Mouse (Mus musculus) kidney, embryonic 15.5 days (tissue): ENCODE results near the gene Arap1. TPM values are rescaled to one million over a fixed set of nuclear protein-coding genes. Genes with fewer than 3 reads are reported as not detected.

Experiments
- ATAC-seq: fragments of 200-750 bp; cut with Nextera tagmentation; replicated peaks from 2 replicates; pipeline ENCODE4 v1.8.0; 2017; ENCODE audit warnings: moderate TSS enrichment; ENCODE audit not compliant: low FRiP score
- H3K27ac ChIP-seq: fragments of 300-500 bp; sonication (generic); 2 replicates; pipeline ENCODE4 v1.5.1; 2015; ENCODE audit warnings: mild to moderate bottlenecking, inconsistent platforms
- H3K27me3 ChIP-seq: fragments of 300-500 bp; sonication (generic); 2 replicates; pipeline ENCODE4 v1.6.1; 2015; ENCODE audit warnings: inconsistent platforms
- H3K36me3 ChIP-seq: fragments of 300-500 bp; sonication (generic); 2 replicates; pipeline ENCODE4 v1.6.1; 2015; ENCODE audit warnings: inconsistent platforms
- H3K4me1 ChIP-seq: fragments of 300-500 bp; sonication (generic); 2 replicates; pipeline ENCODE4 v1.6.1; 2015; ENCODE audit warnings: inconsistent platforms
- H3K4me2 ChIP-seq: fragments of 300-500 bp; sonication (generic); 2 replicates; pipeline ENCODE4 v1.6.1; 2015; ENCODE audit warnings: moderate library complexity, mild to moderate bottlenecking, inconsistent platforms
- H3K4me3 ChIP-seq: fragments of 300-500 bp; sonication (generic); replicated peaks from 2 replicates; pipeline ENCODE4 v1.5.1; 2015; ENCODE audit warnings: mild to moderate bottlenecking, inconsistent platforms
- H3K9ac ChIP-seq: fragments of 300-500 bp; sonication (generic); 2 replicates; pipeline ENCODE4 v1.6.1; 2015; ENCODE audit warnings: mild to moderate bottlenecking, inconsistent platforms
- H3K9me3 ChIP-seq: fragments of 300-500 bp; sonication (generic); replicated peaks from 2 replicates; pipeline ENCODE4 v1.6.1; 2016; ENCODE audit warnings: inconsistent platforms
- WGBS: fragments of 180-500 bp; shearing (Covaris S2); methylation state at CpG from one replicate; pipeline ENCODE4 v1.1.7; 2015; ENCODE audit warnings: mixed read lengths; 5-methylcytosine and 5-hydroxymethylcytosine counted together
- polyA plus RNA-seq: library from polyadenylated mRNA; unstranded; fragments of >200 nt; fragmentation: Nextera tagmentation; extraction: Ambion mirVana; gene quantifications from 2 replicates; pipeline ENCODE4 v1.2.1, GENCODE M21; 2015

Gene Arap1
- polyA plus RNA-seq, 1 experiment from 2014 or later, result 97.1 TPM

- H3K4me3 ChIP-seq, result no peak overlapping the region
- H3K4me2 ChIP-seq, result no peak overlapping the region
- H3K36me3 ChIP-seq, result no peaks in the 10 kb centered on the region
- ATAC-seq, result no peak
- H3K4me1 ChIP-seq, result peaks cover 6% of the 10 kb centered on the region; the same call in 1 of the 2 replicates
- H3K9me3 ChIP-seq, result no peaks in the 10 kb centered on the region
- 56% methylated on average over 7 of the region's 7 CpGs for WGBS
- no peak overlapping the region for H3K27ac ChIP-seq
- H3K27me3 ChIP-seq, result no peaks in the 10 kb centered on the region
- no peak overlapping the region for H3K9ac ChIP-seq
These were observed 21.8 kb downstream of the Arap1 start for GRCm38 (mm10) chr7:101369666-101370065.

GRCm38 (mm10) chr7:101373082-101373481, 25.2 kb downstream of the Arap1 start:
- Histone ChIP-seq H3K4me1 (peaks cover 21% of the 10 kb centered on the region), H3K9me3 (no peaks in the 10 kb centered on the region), H3K4me2 (no peak overlapping the region), H3K36me3 (no peaks in the 10 kb centered on the region), H3K27ac (no peak overlapping the region), H3K4me3 (no peak overlapping the region), H3K27me3 (no peaks in the 10 kb centered on the region), H3K9ac (no peak overlapping the region)
- ATAC-seq, result no peak
- WGBS, result 85% methylated on average over 26 of the region's 26 CpGs

- Histone ChIP-seq H3K4me1 (peaks cover 32% of the 10 kb centered on the region), H3K9ac (no peak overlapping the region), H3K4me3 (no peak overlapping the region), H3K4me2 (no peak overlapping the region), H3K9me3 (no peaks in the 10 kb centered on the region), H3K27ac (no peak overlapping the region), H3K27me3 (no peaks in the 10 kb centered on the region), H3K36me3 (no peaks in the 10 kb centered on the region)
- ATAC-seq, result 0 out of 2 replicates have a peak, but pooled peaks have one; percentile 37
These were observed 26.3 kb downstream of the Arap1 start for GRCm38 (mm10) chr7:101374155-101374554.

GRCm38 (mm10) chr7:101376701-101377340, 29.0 kb downstream of the Arap1 start:
- no peaks in the 10 kb centered on the region for H3K36me3 ChIP-seq
- H3K27ac ChIP-seq, result peak overlapping the region; percentile 89
- no peak overlapping the region for H3K9ac ChIP-seq

GRCm38 (mm10) chr7:101377741-101378262, 29.9 kb downstream of the Arap1 start:
- 19% methylated on average over 7 of the region's 7 CpGs for WGBS
- no peaks in the 10 kb centered on the region for H3K36me3 ChIP-seq
- peak overlapping the region; percentile 89 for H3K27ac ChIP-seq
- peak overlapping the region; percentile 32 for H3K4me3 ChIP-seq
- H3K9me3 ChIP-seq, result no peaks in the 10 kb centered on the region
- 0 out of 2 replicates have a peak overlapping the region, but pooled peaks have one; percentile 37 for H3K9ac ChIP-seq
- H3K4me2 ChIP-seq, result peak overlapping the region; percentile 60
- peak; percentile 77 for ATAC-seq
- peaks cover 41% of the 10 kb centered on the region for H3K4me1 ChIP-seq
- no peaks in the 10 kb centered on the region for H3K27me3 ChIP-seq

More at GRCm38 (mm10) chr7:101376701-101377340, 29.0 kb downstream of the Arap1 start:
- Histone ChIP-seq H3K9me3 (no peaks in the 10 kb centered on the region), H3K4me2 (no peak overlapping the region), H3K4me1 (peaks cover 41% of the 10 kb centered on the region), H3K27me3 (no peaks in the 10 kb centered on the region), H3K4me3 (no peak overlapping the region)
- no peak for ATAC-seq
- 56% methylated on average over 10 of the region's 10 CpGs for WGBS

GRCm38 (mm10) chr7:101378285-101378684, 30.4 kb downstream of the Arap1 start:
- Histone ChIP-seq H3K4me3 (peak overlapping the region; percentile 32), H3K27me3 (no peaks in the 10 kb centered on the region), H3K36me3 (no peaks in the 10 kb centered on the region), H3K9me3 (no peaks in the 10 kb centered on the region), H3K27ac (peak overlapping the region; percentile 89), H3K4me2 (peak overlapping the region; percentile 60), H3K4me1 (peaks cover 39% of the 10 kb centered on the region), H3K9ac (peak overlapping the region; percentile 37; the same call in 1 of the 2 replicates)
- WGBS, result 54% methylated on average over 3 of the region's 3 CpGs
- no peak for ATAC-seq

GRCm38 (mm10) chr7:101378796-101379465, 31.1 kb downstream of the Arap1 start:
- no peak for ATAC-seq
- Histone ChIP-seq H3K36me3 (no peaks in the 10 kb centered on the region), H3K4me3 (peak overlapping the region; percentile 32), H3K9ac (peak overlapping the region; percentile 29; the same call in 1 of the 2 replicates), H3K27me3 (no peaks in the 10 kb centered on the region), H3K4me1 (peaks cover 36% of the 10 kb centered on the region), H3K4me2 (peak overlapping the region; percentile 60), H3K9me3 (no peaks in the 10 kb centered on the region), H3K27ac (peak overlapping the region; percentile 89)
- 53% methylated on average over 5 of the region's 5 CpGs for WGBS

GRCm38 (mm10) chr7:101379732-101380131, 31.9 kb downstream of the Arap1 start:
- Histone ChIP-seq H3K27me3 (no peaks in the 10 kb centered on the region), H3K4me1 (peaks cover 42% of the 10 kb centered on the region), H3K4me2 (peak overlapping the region; percentile 60), H3K4me3 (0 out of 2 replicates have a peak overlapping the region, but pooled peaks have one; percentile 32), H3K9me3 (no peaks in the 10 kb centered on the region), H3K36me3 (no peaks in the 10 kb centered on the region), H3K27ac (peak overlapping the region; percentile 89), H3K9ac (peak overlapping the region; percentile 29; the same call in 1 of the 2 replicates)
- WGBS, result 58% methylated on average over 2 of the region's 2 CpGs
- ATAC-seq, result no peak

- Histone ChIP-seq H3K9ac (no peak overlapping the region), H3K4me3 (no peak overlapping the region), H3K27ac (no peak overlapping the region), H3K27me3 (no peaks in the 10 kb centered on the region), H3K4me2 (no peak overlapping the region), H3K4me1 (peaks cover 60% of the 10 kb centered on the region), H3K9me3 (no peaks in the 10 kb centered on the region), H3K36me3 (no peaks in the 10 kb centered on the region)
- 79% methylated on average over 6 of the region's 6 CpGs for WGBS
- no peak for ATAC-seq
These were observed 33.6 kb downstream of the Arap1 start for GRCm38 (mm10) chr7:101381512-101381911.

GRCm38 (mm10) chr7:101382378-101382777, 34.5 kb downstream of the Arap1 start:
- Histone ChIP-seq H3K27me3 (no peaks in the 10 kb centered on the region), H3K36me3 (no peaks in the 10 kb centered on the region), H3K4me2 (no peak overlapping the region), H3K27ac (no peak overlapping the region; the same call in 1 of the 2 replicates), H3K4me3 (no peak overlapping the region), H3K9me3 (no peaks in the 10 kb centered on the region), H3K9ac (no peak overlapping the region), H3K4me1 (peaks cover 57% of the 10 kb centered on the region)
- 61% methylated on average over 8 of the region's 8 CpGs for WGBS
- no peak for ATAC-seq

GRCm38 (mm10) chr7:101383756-101384155, 35.9 kb downstream of the Arap1 start:
- Histone ChIP-seq H3K36me3 (peaks cover 4% of the 10 kb centered on the region; the same call in 1 of the 2 replicates), H3K27me3 (no peaks in the 10 kb centered on the region), H3K27ac (0 out of 2 replicates have a peak overlapping the region, but pooled peaks have one; percentile 89), H3K4me1 (peaks cover 49% of the 10 kb centered on the region), H3K9me3 (no peaks in the 10 kb centered on the region), H3K4me2 (no peak overlapping the region), H3K4me3 (no peak overlapping the region), H3K9ac (no peak overlapping the region)
- WGBS, result 77% methylated on average over 3 of the region's 3 CpGs
- no peak for ATAC-seq

GRCm38 (mm10) chr7:101384931-101385330, 37.1 kb downstream of the Arap1 start:
- peak; percentile 7; the same call in 1 of the 2 replicates for ATAC-seq
- Histone ChIP-seq H3K27me3 (no peaks in the 10 kb centered on the region), H3K27ac (peak overlapping the region; percentile 89), H3K4me1 (peaks cover 38% of the 10 kb centered on the region), H3K4me3 (no peak overlapping the region), H3K9ac (no peak overlapping the region), H3K4me2 (peak overlapping the region; percentile 44), H3K36me3 (peaks cover 16% of the 10 kb centered on the region; the same call in 1 of the 2 replicates), H3K9me3 (no peaks in the 10 kb centered on the region)
- 44% methylated on average over 10 of the region's 10 CpGs for WGBS
